Mouse (Mus musculus) duodenum, adult 2 months (tissue): ENCODE measurements around the gene Gm5415. TPM values are rescaled to one million over a fixed set of nuclear protein-coding genes. Genes with fewer than 3 reads are reported as not detected.

Experiments
- polyA plus RNA-seq: library from polyadenylated mRNA; depleted of rRNA; stranded (reverse); fragments of >200 nt; gene quantifications from 2 replicates; pipeline ENCODE4 v1.2.3, GENCODE M21; 2012; ENCODE audit warnings: low replicate concordance; rRNA removed

The Gm5415 gene
- not detected in 2 replicates for polyA plus RNA-seq

DNA sequence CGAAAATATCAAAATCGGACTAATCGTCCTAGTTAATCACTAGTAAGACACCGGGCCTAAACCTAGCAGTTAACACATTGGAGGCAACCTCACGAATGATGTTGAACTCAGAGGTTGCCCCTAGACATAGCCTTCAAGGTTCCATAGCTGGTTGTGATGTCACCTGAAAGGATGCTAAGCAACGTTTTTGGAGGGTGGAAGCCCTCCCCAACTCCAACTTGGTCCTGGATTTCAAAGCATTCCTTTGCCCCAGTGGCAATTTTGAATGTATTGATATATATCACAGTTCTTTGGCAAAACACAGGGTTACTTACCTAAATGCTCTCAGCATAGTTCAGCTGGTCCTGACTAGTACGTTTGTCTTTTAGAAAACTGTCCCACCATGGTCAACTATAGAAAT lies at the start of gene Gm5415:
Gene Gm5415, minus strand, starts transcription at position 101 of the 400 bp plus-strand sequence.

